Mouse (Mus musculus) kidney, embryonic 14.5 days (tissue): ENCODE measurements around the gene Irs3. TPM values are rescaled to one million over a fixed set of nuclear protein-coding genes. Genes with fewer than 3 reads are reported as not detected.

Source experiments
- ATAC-seq: fragments of 200-750 bp; cut with Nextera tagmentation; 2 replicates; pipeline ENCODE4 v1.8.0; 2017; ENCODE audit warnings: moderate number of reproducible peaks, mild to moderate bottlenecking, moderate TSS enrichment, moderate library complexity; ENCODE audit not compliant: low FRiP score, low TSS enrichment
- H3K27ac ChIP-seq: fragments of 300-500 bp; sonication (generic); 2 replicates; pipeline ENCODE4 v1.5.1; 2014; ENCODE audit warnings: low read depth, mild to moderate bottlenecking, low read length, moderate library complexity, mixed read lengths
- H3K27me3 ChIP-seq: fragments of 300-500 bp; sonication (generic); 2 replicates; pipeline ENCODE4 v1.6.1; 2014; ENCODE audit warnings: mild to moderate bottlenecking, low read length; ENCODE audit not compliant: control insufficient read depth, insufficient read depth
- H3K36me3 ChIP-seq: fragments of 300-500 bp; sonication (generic); 2 replicates; pipeline ENCODE4 v1.6.1; 2014; ENCODE audit warnings: low read length, mixed read lengths; ENCODE audit not compliant: control insufficient read depth, insufficient read depth
- H3K4me1 ChIP-seq: fragments of 300-500 bp; sonication (generic); 2 replicates; pipeline ENCODE4 v1.6.1; 2014; ENCODE audit warnings: low read length, mixed read lengths; ENCODE audit not compliant: control insufficient read depth, insufficient read depth
- H3K4me2 ChIP-seq: fragments of 300-500 bp; sonication (generic); replicated peaks from 2 replicates; pipeline ENCODE4 v1.6.1; 2014; ENCODE audit warnings: low read depth, mild to moderate bottlenecking, low read length
- H3K4me3 ChIP-seq: fragments of 300-500 bp; sonication (generic); 2 replicates; pipeline ENCODE4 v1.5.1; 2014; ENCODE audit warnings: mild to moderate bottlenecking, low read length
- H3K9ac ChIP-seq: fragments of 300-500 bp; sonication (generic); 2 replicates; pipeline ENCODE4 v1.6.1; 2014; ENCODE audit warnings: low read depth, mild to moderate bottlenecking, low read length, moderate library complexity
- H3K9me3 ChIP-seq: fragments of 300-500 bp; sonication (generic); 2 replicates; pipeline ENCODE4 v1.6.1; 2016; ENCODE audit warnings: low read length; ENCODE audit not compliant: control insufficient read depth
- WGBS: fragments of 180-500 bp; shearing (Covaris S2); extraction: QIAGEN DNeasy Blood & Tissue Kit; methylation state at CpG from one replicate; pipeline ENCODE4 v1.1.7; 2014; 5-methylcytosine and 5-hydroxymethylcytosine counted together
- polyA plus RNA-seq: library from polyadenylated mRNA; unstranded; fragments of >200 nt; fragmentation: Nextera tagmentation; extraction: Ambion mirVana; gene quantifications from 2 replicates; pipeline ENCODE4 v1.2.1, GENCODE M21; 2014

Gene Irs3
- polyA plus RNA-seq, 1 experiment from 2014 or later = 0.84 TPM

GRCm38 (mm10) chr5:137633397-137634084 is 12.0 kb downstream of the Irs3 start:
- no peaks in the 10 kb centered on the region for H3K27me3 ChIP-seq
- H3K9ac ChIP-seq = peak overlapping the region; percentile 8; the same call in 1 of the 2 replicates
- H3K27ac ChIP-seq = no peak overlapping the region
- H3K4me2 ChIP-seq = no peak overlapping the region
- 83% methylated on average over 12 of the region's 12 CpGs for WGBS
- peaks cover 50% of the 10 kb centered on the region for H3K36me3 ChIP-seq
- no peak overlapping the region for H3K4me3 ChIP-seq
- peaks cover 31% of the 10 kb centered on the region for H3K4me1 ChIP-seq
- H3K9me3 ChIP-seq = no peaks in the 10 kb centered on the region
- ATAC-seq = no peak

GRCm38 (mm10) chr5:137631591-137631990 is 13.9 kb downstream of the Irs3 start:
- Histone ChIP-seq H3K4me2 (peak overlapping the region; percentile 68), H3K4me3 (peak overlapping the region; percentile 69; the same call in 1 of the 2 replicates), H3K36me3 (peaks cover 31% of the 10 kb centered on the region), H3K9me3 (no peaks in the 10 kb centered on the region), H3K27me3 (no peaks in the 10 kb centered on the region), H3K9ac (peak overlapping the region; percentile 75; the same call in 1 of the 2 replicates), H3K4me1 (peaks cover 38% of the 10 kb centered on the region), H3K27ac (peak overlapping the region; percentile 93)
- ATAC-seq = no peak
- WGBS = 51% methylated on average over 4 of the region's 4 CpGs

GRCm38 (mm10) chr5:137631171-137631570 is 14.3 kb downstream of the Irs3 start:
- Histone ChIP-seq H3K4me1 (peaks cover 38% of the 10 kb centered on the region), H3K27ac (peak overlapping the region; percentile 93), H3K36me3 (peaks cover 27% of the 10 kb centered on the region), H3K4me3 (peak overlapping the region; percentile 69; the same call in 1 of the 2 replicates), H3K4me2 (peak overlapping the region; percentile 68), H3K9me3 (no peaks in the 10 kb centered on the region), H3K9ac (peak overlapping the region; percentile 75; the same call in 1 of the 2 replicates), H3K27me3 (no peaks in the 10 kb centered on the region)
- 36% methylated on average over 9 of the region's 9 CpGs for WGBS
- ATAC-seq = no peak

- WGBS = 5% methylated on average over 3 of the region's 3 CpGs
- Histone ChIP-seq H3K36me3 (peaks cover 21% of the 10 kb centered on the region), H3K27ac (peak overlapping the region; percentile 93), H3K9me3 (no peaks in the 10 kb centered on the region), H3K9ac (peak overlapping the region; percentile 75; the same call in 1 of the 2 replicates), H3K27me3 (no peaks in the 10 kb centered on the region), H3K4me3 (peak overlapping the region; percentile 69; the same call in 1 of the 2 replicates), H3K4me1 (peaks cover 38% of the 10 kb centered on the region), H3K4me2 (peak overlapping the region; percentile 68)
- no peak for ATAC-seq
These were observed 14.9 kb downstream of the Irs3 start for GRCm38 (mm10) chr5:137630602-137631001.

- Histone ChIP-seq H3K27me3 (no peaks in the 10 kb centered on the region), H3K4me2 (peak overlapping the region; percentile 68)
- no peak for ATAC-seq
These were observed 15.5 kb downstream of the Irs3 start for GRCm38 (mm10) chr5:137629906-137630545.

GRCm38 (mm10) chr5:137629306-137629721 is 16.2 kb downstream of the Irs3 start:
- peaks cover 38% of the 10 kb centered on the region for H3K4me1 ChIP-seq
- ATAC-seq = peak; percentile 58
- peak overlapping the region; percentile 93 for H3K27ac ChIP-seq
- H3K36me3 ChIP-seq = peaks cover 14% of the 10 kb centered on the region
- peak overlapping the region; percentile 69 for H3K4me3 ChIP-seq
- H3K9ac ChIP-seq = peak overlapping the region; percentile 75
- peak overlapping the region; percentile 68 for H3K4me2 ChIP-seq
- H3K9me3 ChIP-seq = no peaks in the 10 kb centered on the region
- no peaks in the 10 kb centered on the region for H3K27me3 ChIP-seq
- 1% methylated on average over 23 of the region's 23 CpGs for WGBS

More at GRCm38 (mm10) chr5:137629906-137630545, 15.5 kb downstream of the Irs3 start:
- Histone ChIP-seq H3K4me1 (peaks cover 38% of the 10 kb centered on the region), H3K27ac (peak overlapping the region; percentile 93), H3K9ac (peak overlapping the region; percentile 75), H3K9me3 (no peaks in the 10 kb centered on the region), H3K4me3 (peak overlapping the region; percentile 69), H3K36me3 (peaks cover 15% of the 10 kb centered on the region)
- WGBS = 16% methylated on average over 6 of the region's 6 CpGs

GRCm38 (mm10) chr5:137628498-137629305 is 16.8 kb downstream of the Irs3 start, which contains the start of the genes Fbxo24, Lrch4 and Gm20605:
TSS of gene Fbxo24 (minus strand) at chr5:137629002.
TSS of gene Lrch4 (plus strand) at chr5:137629121.
TSS of gene Gm20605 (plus strand) at chr5:137629175.
- Histone ChIP-seq H3K27me3 (no peaks in the 10 kb centered on the region), H3K27ac (peak within 1 kb of the TSS; percentile 93), H3K9ac (peak within 1 kb of the TSS; percentile 75), H3K4me2 (peak within 1 kb of the TSS; percentile 68), H3K9me3 (no peaks in the 10 kb centered on the region), H3K36me3 (peaks cover 8% of the 10 kb centered on the region), H3K4me1 (peaks cover 38% of the 10 kb centered on the region), H3K4me3 (peak within 1 kb of the TSS; percentile 69)
- ATAC-seq = peak; percentile 97
- WGBS = under 1% methylated on average over 42 of the region's 46 CpGs

GRCm38 (mm10) chr5:137627991-137628390 is 17.5 kb downstream of the Irs3 start:
- H3K9me3 ChIP-seq = no peaks in the 10 kb centered on the region
- peak overlapping the region; percentile 62 for H3K4me2 ChIP-seq
- WGBS = 2% methylated on average over 9 of the region's 9 CpGs
- no peak for ATAC-seq
- H3K9ac ChIP-seq = peak overlapping the region; percentile 69
- H3K27ac ChIP-seq = peak overlapping the region; percentile 68
- peaks cover 3% of the 10 kb centered on the region; the same call in 1 of the 2 replicates for H3K36me3 ChIP-seq
- no peaks in the 10 kb centered on the region for H3K27me3 ChIP-seq
- peak overlapping the region; percentile 69 for H3K4me3 ChIP-seq
- H3K4me1 ChIP-seq = peaks cover 38% of the 10 kb centered on the region
